Mouse (Mus musculus) retina, adult 2 months (tissue): ENCODE measurements around the gene Idh3b.

Source experiments
- DNase-seq: peaks from one replicate; pipeline ENCODE4 v3.0.0-alpha.2; 2012; ENCODE audit warnings: low read depth, low spot score

Gene Idh3b

GRCm38 (mm10) chr2:130265520-130265919, 18.8 kb downstream of the Idh3b start:
- DNase-seq = no peak

GRCm38 (mm10) chr2:130262398-130262797, 21.9 kb downstream of the Idh3b start:
- DNase-seq = no peak

- DNase-seq = no peak
These were observed 22.4 kb downstream of the Idh3b start for GRCm38 (mm10) chr2:130261914-130262313.

GRCm38 (mm10) chr2:130260822-130261221, 23.5 kb downstream of the Idh3b start:
- DNase-seq = no peak

GRCm38 (mm10) chr2:130256762-130257161, 27.6 kb downstream of the Idh3b start:
- DNase-seq = no peak

- no peak for DNase-seq
These were observed 36.1 kb downstream of the Idh3b start for GRCm38 (mm10) chr2:130248226-130248625.

GRCm38 (mm10) chr2:130246912-130247311, 37.4 kb downstream of the Idh3b start:
- peak; percentile 23 for DNase-seq
